Mouse (Mus musculus): ENCODE results near the gene Tanc2. TPM values are rescaled to one million over a fixed set of nuclear protein-coding genes. Genes with fewer than 3 reads are reported as not detected.

The Tanc2 gene
- polyA plus RNA-seq, 1 experiment, result 0.97 TPM

DNA sequence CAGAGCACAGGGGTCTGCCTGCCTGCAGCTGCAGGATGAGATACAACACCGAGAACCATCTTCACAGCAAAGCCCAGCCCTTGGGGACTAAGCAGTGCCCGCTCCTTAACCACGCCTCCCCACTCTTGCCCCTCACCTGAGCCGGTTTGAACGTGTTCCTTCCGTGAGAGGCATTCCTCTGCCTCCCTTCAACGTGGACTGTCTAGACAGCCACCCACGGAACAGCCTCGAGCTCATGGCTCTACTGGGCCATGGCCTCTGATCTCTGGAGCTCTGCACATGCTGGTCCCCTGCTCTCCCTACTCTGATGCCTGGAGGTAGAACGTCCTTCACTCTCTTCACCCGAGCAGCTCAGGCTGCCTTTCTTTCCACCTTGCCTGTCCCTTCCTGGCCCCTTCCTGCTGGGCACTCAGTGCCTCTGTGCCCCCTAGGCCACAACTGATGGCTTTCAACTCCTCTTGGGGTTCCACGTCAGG is 363.2 kb downstream of the Tanc2 start, which contains the start of gene Cyb561:
Gene Cyb561, minus strand, starts transcription at position 426 of the 476 bp plus-strand sequence.
- no peak for TF ChIP-seq GATA1 (IDR thresholded peaks at IDR 0.05; ENCODE audit: borderline replicate concordance, low read length)
- no peak for TF ChIP-seq FLI1 (IDR thresholded peaks at IDR 0.05; ENCODE audit: low read length)
- peaks cover 76% of the 10 kb centered on the region for H3K27me3 ChIP-seq (replicated peaks)
- peak within 1 kb of the TSS; percentile 16 for H3K4me3 ChIP-seq (replicated peaks)
- H3K9me3 ChIP-seq, result no peaks in the 10 kb centered on the region
- no peaks in the 10 kb centered on the region for H3K36me3 ChIP-seq (replicated peaks; ENCODE audit: low read length)
- peaks cover 10% of the 10 kb centered on the region for H3K4me1 ChIP-seq

DNA sequence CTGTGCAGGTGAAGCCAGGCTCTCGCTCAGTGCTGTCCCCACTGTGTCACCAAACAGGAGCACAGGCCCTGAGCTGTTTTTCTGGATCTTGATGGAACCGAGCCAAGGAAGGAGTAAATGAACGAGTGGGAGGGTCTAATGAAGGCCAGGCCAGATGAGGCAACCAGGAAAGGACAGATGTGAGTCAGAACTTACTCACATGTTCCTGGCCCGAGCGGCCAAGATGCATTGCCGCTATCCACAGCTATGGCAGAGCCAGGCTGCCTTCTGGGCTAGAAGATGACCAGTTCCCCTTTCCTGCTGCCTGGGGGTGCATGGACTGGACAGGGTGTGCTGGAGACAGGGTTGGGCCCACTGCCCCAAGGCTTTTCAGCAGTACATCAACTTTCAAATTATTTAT is 363.6 kb downstream of the Tanc2 start:
- Histone ChIP-seq H3K27me3 (replicated peaks) (peaks cover 77% of the 10 kb centered on the region), H3K4me3 (replicated peaks) (peak overlapping the region; percentile 16), H3K9me3 (no peaks in the 10 kb centered on the region), H3K4me1 (peaks cover 8% of the 10 kb centered on the region), H3K36me3 (replicated peaks; ENCODE audit: low read length) (no peaks in the 10 kb centered on the region)
- TF ChIP-seq GATA1 (IDR thresholded peaks at IDR 0.05; ENCODE audit: borderline replicate concordance, low read length) (no peak), FLI1 (IDR thresholded peaks at IDR 0.05; ENCODE audit: low read length) (no peak)

DNA sequence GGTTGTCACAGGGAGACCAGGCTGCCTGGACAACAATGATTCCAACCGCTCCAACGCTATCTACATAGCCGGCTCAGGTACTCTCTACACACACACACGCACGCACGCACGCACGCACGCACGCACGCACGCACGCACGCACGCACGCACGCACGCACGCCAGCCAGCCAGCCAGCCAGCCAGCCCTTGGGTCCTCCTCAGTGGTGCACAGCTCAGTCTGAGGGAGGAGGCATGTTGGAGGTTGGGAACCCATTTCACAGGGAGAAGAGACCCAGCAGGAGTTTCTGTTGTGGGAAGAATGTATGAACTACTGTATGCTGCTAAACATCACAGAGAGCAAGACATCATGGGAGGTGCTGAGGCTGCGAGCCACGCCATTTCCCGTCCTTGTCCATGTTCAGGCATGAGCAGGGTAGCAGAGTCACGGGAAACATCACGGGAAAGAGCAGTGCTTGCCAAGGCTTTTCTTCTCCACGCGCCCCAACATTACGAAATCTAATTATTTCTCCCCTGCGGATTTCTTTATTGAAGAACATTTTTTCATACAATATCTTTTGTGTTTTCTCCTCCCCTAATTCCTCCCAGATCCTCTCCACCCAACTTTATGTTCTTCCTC is 366.1 kb downstream of the Tanc2 start:
- TF ChIP-seq GATA1 (IDR thresholded peaks at IDR 0.05; ENCODE audit: borderline replicate concordance, low read length) (no peak), FLI1 (IDR thresholded peaks at IDR 0.05; ENCODE audit: low read length) (no peak)
- Histone ChIP-seq H3K36me3 (replicated peaks; ENCODE audit: low read length) (no peaks in the 10 kb centered on the region), H3K27me3 (replicated peaks) (peaks cover 78% of the 10 kb centered on the region), H3K4me1 (peaks cover 24% of the 10 kb centered on the region), H3K4me3 (replicated peaks) (no peak overlapping the region), H3K9me3 (no peaks in the 10 kb centered on the region)

DNA sequence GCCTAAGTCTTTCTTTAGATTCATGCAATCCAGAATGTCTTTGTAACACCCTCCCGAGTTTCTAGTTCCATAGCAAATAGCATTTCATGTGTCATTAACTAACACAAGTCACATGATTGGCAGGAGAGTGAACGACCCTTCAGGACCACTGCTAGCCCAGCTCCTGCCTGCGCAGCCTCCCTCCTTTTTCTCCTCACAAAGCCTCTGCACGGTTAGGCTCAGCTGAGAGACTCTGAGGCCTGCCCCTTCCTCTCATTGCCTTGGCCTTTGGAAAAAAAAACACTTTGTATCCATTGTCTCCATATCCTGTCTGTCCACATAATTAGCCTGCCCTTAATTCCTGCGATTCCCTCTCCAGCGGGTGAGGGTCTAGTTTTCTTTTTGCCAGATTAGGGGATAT is 367.7 kb downstream of the Tanc2 start:
- no peak for TF ChIP-seq GATA1 (IDR thresholded peaks at IDR 0.05; ENCODE audit: borderline replicate concordance, low read length)
- TF ChIP-seq FLI1 (IDR thresholded peaks at IDR 0.05; ENCODE audit: low read length), result no peak
- Histone ChIP-seq H3K36me3 (replicated peaks; ENCODE audit: low read length) (no peaks in the 10 kb centered on the region), H3K27me3 (replicated peaks) (peaks cover 77% of the 10 kb centered on the region), H3K4me3 (replicated peaks) (no peak overlapping the region), H3K9me3 (no peaks in the 10 kb centered on the region), H3K4me1 (peaks cover 24% of the 10 kb centered on the region)

DNA sequence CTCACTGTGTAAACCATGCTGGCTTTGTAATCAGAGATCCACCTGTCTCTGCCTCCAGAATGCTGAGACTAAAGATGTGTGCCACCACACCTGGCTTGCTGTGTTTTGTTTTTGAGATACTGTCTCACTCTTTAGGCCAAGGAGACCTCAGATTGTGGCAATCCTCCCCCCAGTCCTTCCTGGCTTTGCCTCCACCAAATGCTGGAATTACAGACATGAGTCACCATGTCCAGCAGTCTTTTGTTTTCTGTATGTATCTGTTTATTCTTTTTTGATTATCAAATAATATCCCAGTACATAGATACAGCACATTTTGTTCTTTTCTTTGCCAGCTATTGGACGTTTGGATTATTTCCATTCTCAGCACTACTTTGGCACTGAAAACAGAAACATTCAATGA is 368.8 kb downstream of the Tanc2 start:
- no peak overlapping the region for H3K4me3 ChIP-seq (replicated peaks)
- H3K36me3 ChIP-seq (replicated peaks; ENCODE audit: low read length), result no peaks in the 10 kb centered on the region
- TF ChIP-seq FLI1 (IDR thresholded peaks at IDR 0.05; ENCODE audit: low read length), result no peak
- no peak for TF ChIP-seq GATA1 (IDR thresholded peaks at IDR 0.05; ENCODE audit: borderline replicate concordance, low read length)
- peaks cover 24% of the 10 kb centered on the region for H3K4me1 ChIP-seq
- H3K27me3 ChIP-seq (replicated peaks), result peaks cover 76% of the 10 kb centered on the region
- no peaks in the 10 kb centered on the region for H3K9me3 ChIP-seq

DNA sequence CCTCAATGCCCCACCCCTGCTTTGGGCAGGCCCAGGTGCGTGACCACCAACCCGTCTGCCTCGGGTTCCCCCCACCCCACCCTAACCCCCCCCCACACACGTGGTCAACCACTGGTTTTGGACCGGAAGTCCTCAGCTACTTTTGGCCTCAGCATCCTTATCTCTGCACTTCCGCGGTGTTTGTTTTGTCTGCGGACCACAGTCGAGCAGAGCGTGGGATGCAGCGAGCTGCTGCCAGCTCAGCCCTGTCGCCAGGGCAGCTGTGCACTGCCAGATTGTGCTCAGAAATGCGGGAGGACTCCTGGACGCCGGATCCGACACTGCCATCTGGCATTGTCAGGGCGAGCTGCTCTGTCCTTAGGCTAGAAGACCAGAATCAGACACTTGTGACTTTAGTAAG is 369.6 kb downstream of the Tanc2 start:
- no peak for TF ChIP-seq GATA1 (IDR thresholded peaks at IDR 0.05; ENCODE audit: borderline replicate concordance, low read length)
- H3K9me3 ChIP-seq, result no peaks in the 10 kb centered on the region
- H3K4me3 ChIP-seq (replicated peaks), result peak overlapping the region; percentile 80
- H3K36me3 ChIP-seq (replicated peaks; ENCODE audit: low read length), result no peaks in the 10 kb centered on the region
- peaks cover 24% of the 10 kb centered on the region for H3K4me1 ChIP-seq
- peaks cover 76% of the 10 kb centered on the region for H3K27me3 ChIP-seq (replicated peaks)

DNA sequence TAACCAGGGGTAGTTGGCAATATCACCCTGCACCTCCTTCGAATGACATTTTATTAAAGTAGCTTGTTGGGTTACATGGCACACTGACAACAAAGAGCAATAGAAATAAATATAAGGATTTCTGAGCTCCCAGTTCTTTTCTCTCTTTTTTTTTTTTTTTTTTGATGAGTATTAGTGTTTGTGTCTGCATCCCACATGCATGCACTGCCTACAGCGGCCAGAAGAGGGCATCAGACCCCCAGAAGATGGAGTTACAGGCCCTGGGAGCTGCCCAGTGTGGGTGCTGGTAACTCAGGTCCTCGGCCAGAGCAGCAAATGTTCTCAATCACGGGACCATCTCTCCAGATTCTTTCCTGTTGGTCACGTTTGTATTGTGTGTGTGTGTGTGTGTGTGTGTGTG is 374.9 kb downstream of the Tanc2 start:
- H3K36me3 ChIP-seq (replicated peaks; ENCODE audit: low read length), result no peaks in the 10 kb centered on the region
- peaks cover 87% of the 10 kb centered on the region for H3K27me3 ChIP-seq (replicated peaks)
- H3K9me3 ChIP-seq, result peaks cover 2% of the 10 kb centered on the region; the same call in 1 of the 2 replicates
- no peak overlapping the region for H3K4me3 ChIP-seq (replicated peaks)
- TF ChIP-seq FLI1 (IDR thresholded peaks at IDR 0.05; ENCODE audit: low read length) (no peak), GATA1 (IDR thresholded peaks at IDR 0.05; ENCODE audit: borderline replicate concordance, low read length) (no peak)
- H3K4me1 ChIP-seq, result peaks cover 22% of the 10 kb centered on the region

DNA sequence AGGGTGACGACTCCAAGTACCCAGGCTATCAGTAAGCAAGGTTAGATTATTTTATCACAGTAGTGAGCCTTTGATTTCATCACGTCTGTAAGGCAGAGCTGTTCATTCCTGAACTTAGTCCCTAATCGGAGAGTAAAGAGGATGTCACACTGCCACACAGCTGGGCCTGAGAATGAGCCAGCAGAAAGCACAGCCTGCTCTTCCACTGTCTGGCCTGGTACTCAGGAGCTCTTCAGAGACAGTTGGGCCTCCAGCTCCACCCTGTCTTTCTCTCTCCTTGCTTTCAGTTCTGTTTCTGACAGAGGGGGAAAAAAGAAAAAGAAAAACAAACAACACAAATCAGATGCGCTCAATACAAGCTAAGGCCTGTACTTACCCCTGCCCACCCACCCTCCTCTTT is 376.5 kb downstream of the Tanc2 start:
- TF ChIP-seq FLI1 (IDR thresholded peaks at IDR 0.05; ENCODE audit: low read length) (no peak), GATA1 (IDR thresholded peaks at IDR 0.05; ENCODE audit: borderline replicate concordance, low read length) (no peak)
- H3K4me1 ChIP-seq, result peaks cover 13% of the 10 kb centered on the region
- H3K27me3 ChIP-seq (replicated peaks), result peaks cover 91% of the 10 kb centered on the region
- H3K36me3 ChIP-seq (replicated peaks; ENCODE audit: low read length), result no peaks in the 10 kb centered on the region
- peaks cover 2% of the 10 kb centered on the region; the same call in 1 of the 2 replicates for H3K9me3 ChIP-seq
- no peak overlapping the region for H3K4me3 ChIP-seq (replicated peaks)

DNA sequence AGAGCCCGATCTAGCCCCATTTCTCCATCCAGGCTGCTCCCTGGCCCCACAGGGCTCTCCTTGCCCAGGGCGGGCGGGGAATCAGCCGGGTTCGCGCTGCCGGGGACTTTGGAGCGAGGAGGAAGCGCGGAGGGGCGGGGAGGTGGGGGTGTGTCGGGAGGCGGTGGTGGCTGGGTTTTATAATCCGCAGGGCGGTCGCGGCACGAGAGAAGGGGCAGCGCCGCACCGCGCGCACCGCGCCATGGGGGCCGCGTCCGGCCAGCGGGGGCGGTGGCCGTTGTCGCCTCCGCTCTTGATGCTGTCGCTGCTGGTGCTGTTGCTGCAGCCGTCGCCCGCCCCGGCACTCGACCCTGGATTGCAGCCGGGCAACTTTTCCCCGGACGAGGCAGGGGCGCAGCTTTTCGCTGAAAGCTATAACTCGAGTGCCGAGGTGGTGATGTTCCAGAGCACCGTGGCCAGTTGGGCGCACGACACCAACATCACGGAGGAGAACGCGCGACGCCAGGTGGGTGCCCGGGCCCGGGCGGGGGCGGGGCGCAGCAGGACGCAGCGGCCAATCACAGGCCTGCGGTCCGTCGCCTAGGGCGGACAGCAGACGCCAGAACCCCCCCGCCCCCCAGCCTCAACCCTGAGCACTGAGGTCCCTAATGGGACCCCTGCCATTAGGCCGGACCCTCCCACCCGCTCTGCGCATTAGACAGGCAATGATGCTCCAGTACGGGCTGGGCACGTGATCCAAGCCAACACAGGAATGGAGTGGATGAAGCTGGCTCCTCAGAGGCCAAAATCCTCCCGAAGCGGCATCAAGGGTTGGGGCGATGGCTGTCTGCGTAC is 378.2 kb downstream of the Tanc2 start, which contains the start of gene Ace:
Gene Ace, plus strand, starts transcription at position 205 of the 834 bp plus-strand sequence.
- Histone ChIP-seq H3K4me1 (peaks cover 13% of the 10 kb centered on the region), H3K27me3 (replicated peaks) (peaks cover 92% of the 10 kb centered on the region), H3K4me3 (replicated peaks) (peak within 1 kb of the TSS; percentile 87), H3K36me3 (replicated peaks; ENCODE audit: low read length) (no peaks in the 10 kb centered on the region), H3K9me3 (peaks cover 2% of the 10 kb centered on the region; the same call in 1 of the 2 replicates)
- TF ChIP-seq GATA1 (IDR thresholded peaks at IDR 0.05; ENCODE audit: borderline replicate concordance, low read length) (no peak), FLI1 (IDR thresholded peaks at IDR 0.05; ENCODE audit: low read length) (no peak)

DNA sequence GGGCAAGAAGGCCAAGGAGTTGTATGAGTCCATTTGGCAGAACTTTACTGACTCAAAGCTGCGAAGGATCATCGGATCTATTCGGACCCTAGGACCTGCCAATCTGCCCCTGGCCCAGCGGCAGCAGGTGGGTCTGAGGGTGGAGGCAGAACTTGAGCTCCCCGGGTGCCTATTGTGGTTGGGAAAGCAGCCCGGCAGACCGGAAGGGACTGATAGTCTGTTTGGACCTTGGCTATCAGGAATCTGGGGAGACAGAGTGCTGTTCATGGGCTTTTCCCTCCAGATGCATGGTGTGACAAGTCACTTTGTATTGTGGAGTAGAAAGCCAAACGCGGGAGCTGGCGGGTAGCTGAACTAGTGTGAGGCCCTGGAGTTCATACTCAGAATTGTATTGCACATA is 379.2 kb downstream of the Tanc2 start:
- no peak overlapping the region for H3K4me3 ChIP-seq (replicated peaks)
- no peaks in the 10 kb centered on the region for H3K36me3 ChIP-seq (replicated peaks; ENCODE audit: low read length)
- H3K27me3 ChIP-seq (replicated peaks), result peaks cover 94% of the 10 kb centered on the region
- peaks cover 13% of the 10 kb centered on the region for H3K4me1 ChIP-seq
- peaks cover 2% of the 10 kb centered on the region; the same call in 1 of the 2 replicates for H3K9me3 ChIP-seq
- TF ChIP-seq FLI1 (IDR thresholded peaks at IDR 0.05; ENCODE audit: low read length), result no peak
- TF ChIP-seq GATA1 (IDR thresholded peaks at IDR 0.05; ENCODE audit: borderline replicate concordance, low read length), result no peak

All from megakaryocyte, embryonic 14.5 days (primary cell).